Mouse (Mus musculus): ENCODE measurements around the gene Arhgef39. TPM values are rescaled to one million over a fixed set of nuclear protein-coding genes. Genes with fewer than 3 reads are reported as not detected.

The Arhgef39 gene
- total RNA-seq, 2 experiments from 2014 or later = 0.39 to 0.62 TPM

- no peak for DNase-seq
- intact Hi-C loops (cut with DNase I) = no loop called here
These were observed 16.9 kb downstream of the Arhgef39 start for GRCm38 (mm10) chr4:43482591-43482990.

- no peak for DNase-seq
- intact Hi-C loops (cut with DNase I) = no loop called here
These were observed 17.5 kb downstream of the Arhgef39 start for GRCm38 (mm10) chr4:43481894-43482456.

- DNase-seq = no peak
- intact Hi-C loops (cut with DNase I) = no loop called here
These were observed 18.5 kb downstream of the Arhgef39 start for GRCm38 (mm10) chr4:43480985-43481384.

GRCm38 (mm10) chr4:43478906-43479832, 20.3 kb downstream of the Arhgef39 start:
- intact Hi-C loops (cut with DNase I) = loop anchor here (2.0 to 5.0 kb wide), 2 partner anchors 36 to 212 kb away; partner anchors contain the start of gene Atp8b5

GRCm38 (mm10) chr4:43478534-43478858, 21.0 kb downstream of the Arhgef39 start:
- no peak for DNase-seq
- intact Hi-C loops (cut with DNase I) = loop anchor here (2.0 to 5.0 kb wide), 2 partner anchors 36 to 211 kb away; partner anchors contain the start of gene Atp8b5

More at GRCm38 (mm10) chr4:43478906-43479832, 20.3 kb downstream of the Arhgef39 start:
- DNase-seq = peak; percentile 68 to 82

GRCm38 (mm10) chr4:43477857-43478533, 21.5 kb downstream of the Arhgef39 start:
- intact Hi-C loops (cut with DNase I) = loop anchor here (2.0 to 5.0 kb wide), 2 partner anchors 35 to 211 kb away; partner anchors contain the start of gene Atp8b5

GRCm38 (mm10) chr4:43476604-43477003, 22.9 kb downstream of the Arhgef39 start:
- no peak for DNase-seq
- intact Hi-C loops (cut with DNase I) = loop anchor here (5.0 kb wide), 1 partner anchor 209 kb away; the partner anchor contains the start of gene Atp8b5

More at GRCm38 (mm10) chr4:43477857-43478533, 21.5 kb downstream of the Arhgef39 start:
- peak; percentile 86 for DNase-seq

GRCm38 (mm10) chr4:43473636-43474035, 25.9 kb downstream of the Arhgef39 start:
- intact Hi-C loops (cut with DNase I) = no loop called here

GRCm38 (mm10) chr4:43470301-43470700, 29.2 kb downstream of the Arhgef39 start:
- intact Hi-C loops (cut with DNase I) = no loop called here
- no peak for DNase-seq

More at GRCm38 (mm10) chr4:43473636-43474035, 25.9 kb downstream of the Arhgef39 start:
- DNase-seq = no peak

- no peak for DNase-seq
- intact Hi-C loops (cut with DNase I) = no loop called here
These were observed 32.6 kb downstream of the Arhgef39 start for GRCm38 (mm10) chr4:43466872-43467271.

GRCm38 (mm10) chr4:43465935-43466334, 33.6 kb downstream of the Arhgef39 start:
- DNase-seq = no peak
- intact Hi-C loops (cut with DNase I) = no loop called here

- intact Hi-C loops (cut with DNase I) = no loop called here
- no peak for DNase-seq
These were observed 36.4 kb downstream of the Arhgef39 start for GRCm38 (mm10) chr4:43463102-43463501.

- intact Hi-C loops (cut with DNase I) = no loop called here
These were observed 42.4 kb downstream of the Arhgef39 start for GRCm38 (mm10) chr4:43457124-43457523.

GRCm38 (mm10) chr4:43456470-43456869, 43.0 kb downstream of the Arhgef39 start:
- no peak for DNase-seq
- intact Hi-C loops (cut with DNase I) = no loop called here

More at GRCm38 (mm10) chr4:43457124-43457523, 42.4 kb downstream of the Arhgef39 start:
- DNase-seq = no peak

GRCm38 (mm10) chr4:43454041-43454836, 45.3 kb downstream of the Arhgef39 start, which contains the start of gene Cd72:
Gene Cd72 (minus strand): TSS chr4:43454628.
- intact Hi-C loops (cut with DNase I) = no loop called here
- DNase-seq = no peak

GRCm38 (mm10) chr4:43453413-43453812, 46.1 kb downstream of the Arhgef39 start:
- no peak for DNase-seq
- intact Hi-C loops (cut with DNase I) = no loop called here

- intact Hi-C loops (cut with DNase I) = no loop called here
- no peak for DNase-seq
These were observed 47.2 kb downstream of the Arhgef39 start for GRCm38 (mm10) chr4:43452315-43452714.

- peak in 1 of 2 experiments; percentile 34 for DNase-seq
- intact Hi-C loops (cut with DNase I) = no loop called here
These were observed 50.9 kb downstream of the Arhgef39 start for GRCm38 (mm10) chr4:43448554-43448953.

- no peak for DNase-seq
- intact Hi-C loops (cut with DNase I) = no loop called here
These were observed 52.2 kb downstream of the Arhgef39 start for GRCm38 (mm10) chr4:43447251-43447650.

All from heart, postnatal 36 days (tissue).